Mouse (Mus musculus) megakaryocyte-erythroid progenitor cell, adult 5 weeks (primary cell): ENCODE results near the gene Vmn1r225. TPM values are rescaled to one million over a fixed set of nuclear protein-coding genes. Genes with fewer than 3 reads are reported as not detected.

Source experiments
- polyA plus RNA-seq: library from polyadenylated mRNA; stranded (reverse); fragments of >175 nt; gene quantifications from 2 replicates; pipeline ENCODE4 v1.2.3, GENCODE M21; 2012

Gene Vmn1r225
- polyA plus RNA-seq = not detected in 2 replicates

GRCm38 (mm10) chr17:20497858-20498257, at the start of gene Vmn1r225:
Gene Vmn1r225, plus strand, starts transcription at chr17:20498158.

GRCm38 (mm10) chr17:20481231-20481630, 16.7 kb upstream of the Vmn1r225 start, which contains the start of gene Vmn2r108:
Gene Vmn2r108, minus strand, starts transcription at chr17:20481331.

Other genes with a start within 250 kb of the Vmn1r225 start
- gene Vmn2r106, start 212.6 kb upstream of the Vmn1r225 start, polyA plus RNA-seq = 0.01 TPM in 1 of 2 replicates, not detected in the other
- gene Vmn2r107, start 152.9 kb upstream of the Vmn1r225 start, polyA plus RNA-seq = not detected in 2 replicates
- 0.02 TPM in 1 of 2 replicates, not detected in the other for gene Vmn1r224, start 84.0 kb upstream of the Vmn1r225 start, polyA plus RNA-seq
- gene Vmn2r108, start 16.8 kb upstream of the Vmn1r225 start, polyA plus RNA-seq = not detected in 2 replicates
- not detected in 2 replicates for gene Vmn2r109, start 66.6 kb downstream of the Vmn1r225 start, polyA plus RNA-seq
- gene Vmn2r110, start 98.3 kb downstream of the Vmn1r225 start, polyA plus RNA-seq = 0.01 TPM in 1 of 2 replicates, not detected in the other
- gene Fpr-rs3, start 126.7 kb downstream of the Vmn1r225 start, polyA plus RNA-seq = not detected in 2 replicates
- gene Vmn1r226, start 184.7 kb downstream of the Vmn1r225 start, polyA plus RNA-seq = 0.01 and 0.02 TPM in 2 replicates
- gene Vmn1r227, start 231.7 kb downstream of the Vmn1r225 start, polyA plus RNA-seq = not detected in 2 replicates